Mouse (Mus musculus) midbrain, embryonic 12.5 days (tissue): ENCODE data around the gene Fpgs. TPM values are rescaled to one million over a fixed set of nuclear protein-coding genes. Genes with fewer than 3 reads are reported as not detected.

Source experiments
- ATAC-seq: fragments of 200-750 bp; cut with Nextera tagmentation; 2 replicates; pipeline ENCODE4 v1.8.0; 2017; ENCODE audit warnings: low read depth, moderate TSS enrichment, moderate library complexity; ENCODE audit not compliant: low FRiP score
- H3K27ac ChIP-seq: fragments of 300-500 bp; sonication (generic); replicated peaks from 2 replicates; pipeline ENCODE4 v1.5.1; 2016; ENCODE audit warnings: mild to moderate bottlenecking
- H3K27me3 ChIP-seq: fragments of 300-500 bp; sonication (generic); 2 replicates; pipeline ENCODE4 v1.6.1; 2016; ENCODE audit warnings: mild to moderate bottlenecking
- H3K36me3 ChIP-seq: fragments of 300-500 bp; sonication (generic); 2 replicates; pipeline ENCODE4 v1.6.1; 2016
- H3K4me1 ChIP-seq: fragments of 300-500 bp; sonication (generic); 2 replicates; pipeline ENCODE4 v1.6.1; 2016
- H3K4me2 ChIP-seq: fragments of 300-500 bp; sonication (generic); replicated peaks from 2 replicates; pipeline ENCODE4 v1.6.1; 2016; ENCODE audit warnings: mild to moderate bottlenecking, moderate library complexity
- H3K4me3 ChIP-seq: fragments of 300-500 bp; sonication (generic); 2 replicates; pipeline ENCODE4 v1.5.1; 2016; ENCODE audit warnings: mild to moderate bottlenecking
- H3K9ac ChIP-seq: fragments of 300-500 bp; sonication (generic); replicated peaks from 2 replicates; pipeline ENCODE4 v1.6.1; 2016; ENCODE audit warnings: mild to moderate bottlenecking, moderate library complexity
- H3K9me3 ChIP-seq: fragments of 300-500 bp; sonication (generic); 2 replicates; pipeline ENCODE4 v1.6.1; 2016; ENCODE audit warnings: mild to moderate bottlenecking
- WGBS: fragments of 180-500 bp; shearing (Covaris S2); methylation state at CpG from one replicate; pipeline ENCODE4 v1.1.7; 2016; 5-methylcytosine and 5-hydroxymethylcytosine counted together
- polyA plus RNA-seq: library from polyadenylated mRNA; unstranded; fragments of >200 nt; fragmentation: Nextera tagmentation; extraction: Ambion mirVana; gene quantifications from 2 replicates; pipeline ENCODE4 v1.2.1, GENCODE M21; 2016

Fpgs gene
- polyA plus RNA-seq, 1 experiment from 2014 or later, result 19.1 TPM

- H3K4me3 ChIP-seq, result no peak overlapping the region
- WGBS, result 41% methylated on average over 6 of the region's 6 CpGs
- H3K4me2 ChIP-seq, result no peak overlapping the region
- no peaks in the 10 kb centered on the region for H3K36me3 ChIP-seq
- no peaks in the 10 kb centered on the region for H3K27me3 ChIP-seq
- no peak for ATAC-seq
- H3K9ac ChIP-seq, result no peak overlapping the region; the same call in 1 of the 2 replicates
- H3K4me1 ChIP-seq, result peaks cover 23% of the 10 kb centered on the region
- H3K27ac ChIP-seq, result no peak overlapping the region
- no peaks in the 10 kb centered on the region for H3K9me3 ChIP-seq
Measured at GRCm38 (mm10) chr2:32737008-32737407, 33.1 kb upstream of the Fpgs start.

- H3K9ac ChIP-seq, result no peak overlapping the region; the same call in 1 of the 2 replicates
- peaks cover 17% of the 10 kb centered on the region for H3K4me1 ChIP-seq
- no peaks in the 10 kb centered on the region for H3K36me3 ChIP-seq
- no peak overlapping the region for H3K27ac ChIP-seq
- H3K4me3 ChIP-seq, result no peak overlapping the region
- no peak overlapping the region for H3K4me2 ChIP-seq
- no peak for ATAC-seq
- WGBS, result 41% methylated on average over 3 of the region's 3 CpGs
- no peaks in the 10 kb centered on the region for H3K9me3 ChIP-seq
- no peaks in the 10 kb centered on the region for H3K27me3 ChIP-seq
Measured at GRCm38 (mm10) chr2:32736306-32736829, 32.4 kb upstream of the Fpgs start.

- no peaks in the 10 kb centered on the region for H3K36me3 ChIP-seq
- no peaks in the 10 kb centered on the region for H3K27me3 ChIP-seq
- H3K27ac ChIP-seq, result 0 out of 2 replicates have a peak overlapping the region, but pooled peaks have one; percentile 25
- H3K4me3 ChIP-seq, result no peak overlapping the region
- ATAC-seq, result no peak
- no peaks in the 10 kb centered on the region for H3K9me3 ChIP-seq
- WGBS, result 60% methylated on average over 4 of the region's 4 CpGs
- H3K9ac ChIP-seq, result no peak overlapping the region
- peaks cover 6% of the 10 kb centered on the region; the same call in 1 of the 2 replicates for H3K4me1 ChIP-seq
- H3K4me2 ChIP-seq, result no peak overlapping the region
Measured at GRCm38 (mm10) chr2:32734933-32735332, 31.0 kb upstream of the Fpgs start.

GRCm38 (mm10) chr2:32734480-32734879 lies 30.5 kb upstream of the Fpgs start:
- H3K27ac ChIP-seq, result 0 out of 2 replicates have a peak overlapping the region, but pooled peaks have one; percentile 25
- no peak overlapping the region for H3K4me2 ChIP-seq
- no peak for ATAC-seq
- H3K36me3 ChIP-seq, result no peaks in the 10 kb centered on the region
- no peak overlapping the region for H3K9ac ChIP-seq
- H3K9me3 ChIP-seq, result no peaks in the 10 kb centered on the region
- 27% methylated on average over 4 of the region's 4 CpGs for WGBS
- H3K4me3 ChIP-seq, result no peak overlapping the region
- peaks cover 6% of the 10 kb centered on the region; the same call in 1 of the 2 replicates for H3K4me1 ChIP-seq
- no peaks in the 10 kb centered on the region for H3K27me3 ChIP-seq

- H3K4me1 ChIP-seq, result peaks cover 6% of the 10 kb centered on the region; the same call in 1 of the 2 replicates
- no peak for ATAC-seq
- H3K27ac ChIP-seq, result no peak overlapping the region
- H3K36me3 ChIP-seq, result no peaks in the 10 kb centered on the region
- H3K9me3 ChIP-seq, result no peaks in the 10 kb centered on the region
- no peak overlapping the region for H3K4me3 ChIP-seq
- no peak overlapping the region for H3K4me2 ChIP-seq
- no peak overlapping the region for H3K9ac ChIP-seq
- WGBS, result 80% methylated on average over 6 of the region's 6 CpGs
- no peaks in the 10 kb centered on the region for H3K27me3 ChIP-seq
Measured at GRCm38 (mm10) chr2:32732695-32733094, 28.8 kb upstream of the Fpgs start.

GRCm38 (mm10) chr2:32731911-32732310 lies 28.0 kb upstream of the Fpgs start:
- peaks cover 9% of the 10 kb centered on the region; the same call in 1 of the 2 replicates for H3K4me1 ChIP-seq
- H3K4me2 ChIP-seq, result no peak overlapping the region
- no peaks in the 10 kb centered on the region for H3K27me3 ChIP-seq
- H3K27ac ChIP-seq, result no peak overlapping the region
- WGBS, result 80% methylated on average over 4 of the region's 4 CpGs
- no peaks in the 10 kb centered on the region for H3K36me3 ChIP-seq
- no peaks in the 10 kb centered on the region for H3K9me3 ChIP-seq
- no peak for ATAC-seq
- H3K4me3 ChIP-seq, result no peak overlapping the region
- no peak overlapping the region for H3K9ac ChIP-seq

GRCm38 (mm10) chr2:32730854-32731253 lies 26.9 kb upstream of the Fpgs start:
- H3K36me3 ChIP-seq, result no peaks in the 10 kb centered on the region
- H3K4me2 ChIP-seq, result no peak overlapping the region
- H3K9me3 ChIP-seq, result no peaks in the 10 kb centered on the region
- H3K27me3 ChIP-seq, result no peaks in the 10 kb centered on the region
- no peak for ATAC-seq
- 56% methylated on average over 11 of the region's 11 CpGs for WGBS
- no peak overlapping the region for H3K9ac ChIP-seq
- H3K4me3 ChIP-seq, result no peak overlapping the region
- H3K27ac ChIP-seq, result no peak overlapping the region
- H3K4me1 ChIP-seq, result peaks cover 9% of the 10 kb centered on the region; the same call in 1 of the 2 replicates

- peaks cover 6% of the 10 kb centered on the region; the same call in 1 of the 2 replicates for H3K4me1 ChIP-seq
- H3K4me3 ChIP-seq, result no peak overlapping the region
- no peaks in the 10 kb centered on the region for H3K9me3 ChIP-seq
- no peaks in the 10 kb centered on the region for H3K36me3 ChIP-seq
- WGBS, result 85% methylated on average over 4 of the region's 4 CpGs
- H3K9ac ChIP-seq, result no peak overlapping the region
- H3K27me3 ChIP-seq, result no peaks in the 10 kb centered on the region
- H3K27ac ChIP-seq, result no peak overlapping the region
- H3K4me2 ChIP-seq, result no peak overlapping the region
- no peak for ATAC-seq
Measured at GRCm38 (mm10) chr2:32729547-32729946, 25.6 kb upstream of the Fpgs start.

GRCm38 (mm10) chr2:32728463-32728862 lies 24.5 kb upstream of the Fpgs start:
- no peaks in the 10 kb centered on the region for H3K36me3 ChIP-seq
- H3K27ac ChIP-seq, result no peak overlapping the region
- no peak for ATAC-seq
- no peak overlapping the region for H3K9ac ChIP-seq
- peaks cover 3% of the 10 kb centered on the region; the same call in 1 of the 2 replicates for H3K4me1 ChIP-seq
- no peaks in the 10 kb centered on the region for H3K9me3 ChIP-seq
- no peak overlapping the region for H3K4me2 ChIP-seq
- H3K4me3 ChIP-seq, result peak overlapping the region; percentile 31; the same call in 1 of the 2 replicates
- H3K27me3 ChIP-seq, result no peaks in the 10 kb centered on the region
- WGBS, result 60% methylated on average over 7 of the region's 7 CpGs

GRCm38 (mm10) chr2:32727435-32727834 lies 23.5 kb upstream of the Fpgs start:
- Histone ChIP-seq H3K4me3 (peak overlapping the region; percentile 31), H3K9me3 (no peaks in the 10 kb centered on the region), H3K9ac (0 out of 2 replicates have a peak overlapping the region, but pooled peaks have one; percentile 34), H3K27ac (no peak overlapping the region), H3K4me2 (peak overlapping the region; percentile 52), H3K36me3 (no peaks in the 10 kb centered on the region), H3K4me1 (peaks cover 3% of the 10 kb centered on the region; the same call in 1 of the 2 replicates), H3K27me3 (no peaks in the 10 kb centered on the region)
- peak; percentile 94 for ATAC-seq
- 1% methylated on average over 16 of the region's 16 CpGs for WGBS

- ATAC-seq, result no peak
- Histone ChIP-seq H3K9ac (no peak overlapping the region), H3K4me1 (peaks cover 7% of the 10 kb centered on the region), H3K4me3 (no peak overlapping the region), H3K27me3 (peaks cover 4% of the 10 kb centered on the region; the same call in 1 of the 2 replicates), H3K9me3 (no peaks in the 10 kb centered on the region), H3K27ac (no peak overlapping the region), H3K4me2 (no peak overlapping the region), H3K36me3 (no peaks in the 10 kb centered on the region)
- WGBS, result 81% methylated on average over 16 of the region's 16 CpGs
Measured at GRCm38 (mm10) chr2:32724832-32725790, 21.2 kb upstream of the Fpgs start.

GRCm38 (mm10) chr2:32724149-32724548 lies 20.2 kb upstream of the Fpgs start:
- no peak overlapping the region for H3K9ac ChIP-seq
- H3K9me3 ChIP-seq, result no peaks in the 10 kb centered on the region
- H3K4me2 ChIP-seq, result no peak overlapping the region
- H3K27ac ChIP-seq, result no peak overlapping the region
- WGBS, result 84% methylated on average over 4 of the region's 4 CpGs
- peaks cover 7% of the 10 kb centered on the region for H3K4me1 ChIP-seq
- H3K36me3 ChIP-seq, result no peaks in the 10 kb centered on the region
- no peak overlapping the region for H3K4me3 ChIP-seq
- H3K27me3 ChIP-seq, result peaks cover 4% of the 10 kb centered on the region; the same call in 1 of the 2 replicates
- ATAC-seq, result no peak
